Mouse (Mus musculus): ENCODE measurements around the gene Styxl1. TPM values are rescaled to one million over a fixed set of nuclear protein-coding genes. Genes with fewer than 3 reads are reported as not detected.

The Styxl1 gene
- polyA plus RNA-seq (2012; fragmentation: generic; extraction: Trizol) = under 1 TPM; 0.05 to 0.77 TPM

GRCm38 (mm10) chr5:135777796-135778470 lies at the start of gene Styxl1:
Styxl1 (minus strand) TSS chr5:135778385.

GRCm38 (mm10) chr5:135806555-135807262 lies 28.5 kb upstream of the Styxl1 start, which contains the start of gene Srrm3:
Srrm3 (plus strand) TSS chr5:135806890.

GRCm38 (mm10) chr5:135778471-135779445 lies 573 bp upstream of the Styxl1 start, which contains the start of gene Mdh2:
Mdh2 (plus strand) TSS chr5:135778480.

GRCm38 (mm10) chr5:135743741-135744609 lies 34.2 kb downstream of the Styxl1 start, which contains the start of gene Tmem120a:
Tmem120a (minus strand) TSS chr5:135744448.

Other genes with a start within 250 kb of the Styxl1 start
- 10 to 100 TPM in 1 of 2 experiments, 1 to 10 TPM in 1; 7.4 to 16.2 TPM for gene Hip1, start 233.3 kb downstream of the Styxl1 start, polyA plus RNA-seq (2012; fragmentation: generic; extraction: Trizol)
- gene Ccl26, start 214.8 kb downstream of the Styxl1 start, polyA plus RNA-seq (2012; fragmentation: generic; extraction: Trizol) = not detected
- not detected for gene Ccl24, start 205.3 kb downstream of the Styxl1 start, polyA plus RNA-seq (2012; fragmentation: generic; extraction: Trizol)
- gene Rhbdd2, start 145.8 kb downstream of the Styxl1 start, polyA plus RNA-seq (2012; fragmentation: generic; extraction: Trizol) = 10 to 100 TPM in 1 of 2 experiments, 1 to 10 TPM in 1; 7.8 to 14.4 TPM
- gene Por, start 108.4 kb downstream of the Styxl1 start, polyA plus RNA-seq (2012; fragmentation: generic; extraction: Trizol) = 10 to 100 TPM; 61.0 to 74.2 TPM
- 100 to 1,000 TPM in 1 of 2 experiments, 10 to 100 TPM in 1; 50.4 to 118 TPM for gene Tmem120a, start 33.9 kb downstream of the Styxl1 start, polyA plus RNA-seq (2012; fragmentation: generic; extraction: Trizol)
- 100 to 1,000 TPM; 352 to 529 TPM for gene Mdh2, start 95 bp upstream of the Styxl1 start, polyA plus RNA-seq (2012; fragmentation: generic; extraction: Trizol)
- gene Srrm3, start 28.5 kb upstream of the Styxl1 start, polyA plus RNA-seq (2012; fragmentation: generic; extraction: Trizol) = under 1 TPM in 1 of 2 experiments, not detected in 1; 0.01 TPM
- gene Hspb1, start 109.5 kb upstream of the Styxl1 start, polyA plus RNA-seq (2012; fragmentation: generic; extraction: Trizol) = 1 to 10 TPM; 1.3 to 1.4 TPM
- 100 to 1,000 TPM in 1 of 2 experiments, 10 to 100 TPM in 1; 60.4 to 122 TPM for gene Ywhag, start 156.2 kb upstream of the Styxl1 start, polyA plus RNA-seq (2012; fragmentation: generic; extraction: Trizol)
- gene Ssc4d, start 196.1 kb upstream of the Styxl1 start, polyA plus RNA-seq (2012; fragmentation: generic; extraction: Trizol) = 1 to 10 TPM; 3.7 to 9.4 TPM
- 1 to 10 TPM in 1 of 2 experiments, under 1 TPM in 1; 0.02 to 1.0 TPM for gene Zp3, start 201.7 kb upstream of the Styxl1 start, polyA plus RNA-seq (2012; fragmentation: generic; extraction: Trizol)
- 10 to 100 TPM; 12.7 to 19.1 TPM for gene Dtx2, start 216.4 kb upstream of the Styxl1 start, polyA plus RNA-seq (2012; fragmentation: generic; extraction: Trizol)